Comparison of ENCODE assay signal across 24 mouse cellular contexts in the genomic region with DNA sequence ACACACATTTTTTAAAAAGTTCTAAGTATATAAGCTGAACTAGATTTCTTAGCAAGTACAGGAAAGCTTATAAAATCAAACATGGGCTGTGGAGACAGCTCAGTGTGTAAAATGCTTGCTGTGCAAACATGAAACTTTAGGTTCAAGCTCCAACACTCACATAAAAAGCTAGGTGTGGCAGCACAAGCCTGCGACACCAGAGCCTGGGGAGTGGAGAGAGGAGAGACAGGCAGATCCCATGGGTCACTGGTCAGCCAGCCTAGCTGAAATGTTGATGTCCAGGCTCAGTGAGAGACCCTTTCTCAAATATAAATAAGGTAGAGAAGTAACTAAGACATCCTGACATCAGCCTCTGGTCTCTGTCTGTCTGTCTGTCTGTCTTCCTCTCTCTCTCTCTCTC.
DNase-seq lines count a peak whose midpoint lies in the region; ATAC-seq lines count a peak whose summit lies in the region.
"Had no signal": no experiment of that assay in that cellular context is flagged by ENCODE, and none has a peak within 500 bp of the region (broad histone marks: within the 10 kb centered on the region; RNA-seq: fewer than 3 reads in every experiment).

No protein-coding gene starts in this region.

- 0 out of 2 replicates have a peak, but pooled peaks cover 3% of the 10 kb centered on the region for H3K9me3 ChIP-seq in heart, embryonic 12.5 days (replicated peaks)
- no peaks in the 10 kb centered on the region for H3K9me3 ChIP-seq in kidney, embryonic 16.5 days (ENCODE audit: low read length)
- H3K9me3 ChIP-seq in intestine, embryonic 16.5 days (ENCODE audit: control insufficient read depth, low read length) = no peaks in the 10 kb centered on the region
- no peaks in the 10 kb centered on the region for H3K9me3 ChIP-seq in stomach, embryonic 15.5 days
- H3K9me3 ChIP-seq: embryonic facial prominence, embryonic 12.5 days; forebrain, embryonic 12.5 days; G1E; hindbrain, embryonic 15.5 days; limb, embryonic 15.5 days; liver, embryonic 15.5 days had no signal

- 76% methylated on average over 1 of the region's 1 CpGs for WGBS in heart, embryonic 12.5 days
- 53% methylated on average over 1 of the region's 1 CpGs for WGBS in kidney, embryonic 16.5 days
- WGBS in intestine, embryonic 16.5 days = 60% methylated on average over 1 of the region's 1 CpGs
- 67% methylated on average over 1 of the region's 1 CpGs for WGBS in stomach, embryonic 15.5 days

- H3K4me3 ChIP-seq in heart, embryonic 12.5 days = no peak overlapping the region
- H3K4me3 ChIP-seq in kidney, embryonic 16.5 days (ENCODE audit: low read length) = no peak overlapping the region
- peak overlapping the region; percentile 20 for H3K4me3 ChIP-seq in intestine, embryonic 16.5 days (ENCODE audit: low read length)
- H3K4me3 ChIP-seq in stomach, embryonic 15.5 days (replicated peaks) = peak overlapping the region; percentile 18; the same call in 1 of the 2 replicates
- H3K4me3 ChIP-seq: embryonic facial prominence, embryonic 12.5 days; erythroblast, embryonic 14.5 days; forebrain, embryonic 12.5 days; gastrocnemius, adult 2 months; hindbrain, embryonic 15.5 days; limb, embryonic 15.5 days; liver, embryonic 15.5 days had no signal

- no peak for DNase-seq in heart, adult 8-10 months (ENCODE audit: low spot score)
- DNase-seq in kidney, adult 8-10 months = no peak
- no peak for DNase-seq in thymus, postnatal 10 days (ENCODE audit: low spot score in 2 of 2)
- DNase-seq: B cell, adult 2 months; cerebellum, adult 11-12 months; cerebellum, postnatal 10 days; gastrocnemius, adult 2 months; kidney, adult 18-20 months; layer of hippocampus, adult 9-11 months; lung, postnatal 4 days; thymus, adult 2 months had no signal

- H3K27me3 ChIP-seq in heart, embryonic 12.5 days (replicated peaks) = no peaks in the 10 kb centered on the region
- H3K27me3 ChIP-seq in kidney, embryonic 16.5 days (ENCODE audit: insufficient read depth, low read length) = no peaks in the 10 kb centered on the region
- no peaks in the 10 kb centered on the region for H3K27me3 ChIP-seq in intestine, embryonic 16.5 days (replicated peaks; ENCODE audit: control insufficient read depth, insufficient read depth, low read length)
- no peaks in the 10 kb centered on the region for H3K27me3 ChIP-seq in stomach, embryonic 15.5 days (replicated peaks)
- H3K27me3 ChIP-seq: CH12.LX; embryonic facial prominence, embryonic 12.5 days; forebrain, embryonic 12.5 days; hindbrain, embryonic 15.5 days; limb, embryonic 15.5 days; liver, embryonic 15.5 days had no signal

- peaks cover 33% of the 10 kb centered on the region for H3K4me1 ChIP-seq in heart, embryonic 12.5 days (replicated peaks)
- peaks cover 14% of the 10 kb centered on the region for H3K4me1 ChIP-seq in kidney, embryonic 16.5 days (ENCODE audit: insufficient read depth, low read length)
- H3K4me1 ChIP-seq in intestine, embryonic 16.5 days (ENCODE audit: control insufficient read depth, insufficient read depth, low read length) = peaks cover 8% of the 10 kb centered on the region; the same call in 1 of the 2 replicates
- peaks cover 7% of the 10 kb centered on the region; the same call in 1 of the 2 replicates for H3K4me1 ChIP-seq in stomach, embryonic 15.5 days

- no peak for ATAC-seq in heart, embryonic 12.5 days (ENCODE audit: insufficient number of reproducible peaks, low FRiP score)
- peak; percentile 57; the same call in 1 of the 2 replicates for ATAC-seq in kidney, embryonic 16.5 days (ENCODE audit: low FRiP score, low TSS enrichment)
- ATAC-seq in intestine, embryonic 16.5 days = peak; percentile 49; the same call in 1 of the 2 replicates
- ATAC-seq in stomach, embryonic 15.5 days (ENCODE audit: insufficient read depth, low FRiP score, low read depth) = 0 out of 2 replicates have a peak, but pooled peaks have one; percentile 45
- ATAC-seq: Patski had no signal

- no peak overlapping the region for H3K4me2 ChIP-seq in heart, embryonic 12.5 days
- no peak overlapping the region for H3K4me2 ChIP-seq in kidney, embryonic 16.5 days (replicated peaks; ENCODE audit: low read depth, low read length)
- H3K4me2 ChIP-seq in intestine, embryonic 16.5 days (ENCODE audit: low read depth, low read length) = peak overlapping the region; percentile 37
- peak overlapping the region; percentile 24; the same call in 1 of the 2 replicates for H3K4me2 ChIP-seq in stomach, embryonic 15.5 days
- H3K4me2 ChIP-seq: embryonic facial prominence, embryonic 12.5 days; forebrain, embryonic 12.5 days; hindbrain, embryonic 15.5 days; limb, embryonic 15.5 days; liver, embryonic 15.5 days had no signal

- peak overlapping the region; percentile 37; the same call in 1 of the 2 replicates for H3K9ac ChIP-seq in heart, embryonic 12.5 days
- no peak overlapping the region for H3K9ac ChIP-seq in kidney, embryonic 16.5 days (replicated peaks; ENCODE audit: low read length)
- H3K9ac ChIP-seq in intestine, embryonic 16.5 days (ENCODE audit: low read depth, low read length) = no peak overlapping the region; the same call in 1 of the 2 replicates
- H3K9ac ChIP-seq in stomach, embryonic 15.5 days = no peak overlapping the region
- H3K9ac ChIP-seq: embryonic facial prominence, embryonic 12.5 days; forebrain, embryonic 12.5 days; hindbrain, embryonic 15.5 days; limb, embryonic 15.5 days; liver, embryonic 15.5 days had no signal

- 0 out of 2 replicates have a peak overlapping the region, but pooled peaks have one; percentile 4 for H3K27ac ChIP-seq in heart, embryonic 12.5 days (ENCODE audit: poor library complexity, severe bottlenecking)
- H3K27ac ChIP-seq in kidney, embryonic 16.5 days (ENCODE audit: low read length) = no peak overlapping the region
- H3K27ac ChIP-seq in intestine, embryonic 16.5 days (ENCODE audit: low read length) = peak overlapping the region; percentile 86
- peak overlapping the region; percentile 88 for H3K27ac ChIP-seq in stomach, embryonic 15.5 days
- H3K27ac ChIP-seq: embryonic facial prominence, embryonic 12.5 days; forebrain, embryonic 12.5 days; gastrocnemius, adult 2 months; hindbrain, embryonic 15.5 days; limb, embryonic 15.5 days; liver, embryonic 15.5 days had no signal

- H3K36me3 ChIP-seq in heart, embryonic 12.5 days = no peaks in the 10 kb centered on the region
- no peaks in the 10 kb centered on the region for H3K36me3 ChIP-seq in kidney, embryonic 16.5 days (ENCODE audit: insufficient read depth, low read length)
- H3K36me3 ChIP-seq in intestine, embryonic 16.5 days (ENCODE audit: control insufficient read depth, insufficient read depth, low read length) = no peaks in the 10 kb centered on the region
- no peaks in the 10 kb centered on the region for H3K36me3 ChIP-seq in stomach, embryonic 15.5 days
- H3K36me3 ChIP-seq: embryonic facial prominence, embryonic 12.5 days; forebrain, embryonic 12.5 days; G1E; hindbrain, embryonic 15.5 days; limb, embryonic 15.5 days; liver, embryonic 15.5 days had no signal

Comparison
In these comparisons a context has a peak if more than half of its experiments do, and no peak if none do; other contexts are left out.
1. H3K4me2 ChIP-seq: peak in intestine, embryonic 16.5 days (single experiment) and stomach, embryonic 15.5 days (single experiment); none in heart, embryonic 12.5 days (single experiment) and kidney, embryonic 16.5 days (single experiment).
2. H3K4me3 ChIP-seq: peak in intestine, embryonic 16.5 days (single experiment) and stomach, embryonic 15.5 days (single experiment); none in heart, embryonic 12.5 days (single experiment) and kidney, embryonic 16.5 days (single experiment).